Mouse (Mus musculus): Measurements from ENCODE around the gene Impg1. TPM values are rescaled to one million over a fixed set of nuclear protein-coding genes. Genes with fewer than 3 reads are reported as not detected.

Impg1 gene
- polyA plus RNA-seq, 1 experiment from 2014 or later, result not detected

DNA sequence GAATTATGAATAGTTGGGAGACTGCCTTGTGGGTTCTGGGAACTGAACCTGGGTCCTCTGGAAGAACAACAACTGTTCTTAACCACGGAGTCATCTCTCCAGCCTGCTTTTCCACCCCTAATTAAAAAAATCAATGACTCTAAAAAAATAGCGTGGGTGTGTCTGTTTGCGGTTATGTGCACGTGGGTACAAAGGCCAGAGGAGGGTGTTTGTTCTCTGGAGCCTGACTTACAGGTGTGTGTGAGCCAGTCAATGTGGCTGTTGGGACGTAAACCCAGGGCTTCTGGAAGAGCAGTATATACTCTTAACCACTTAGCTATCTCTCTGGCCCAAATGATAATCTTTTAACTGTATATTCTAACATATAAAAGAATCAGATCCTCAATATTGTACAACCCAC lies 151.7 kb downstream of the Impg1 start:
- 75% methylated on average over 5 of the region's 5 CpGs for WGBS
- Histone ChIP-seq H3K27me3 (ENCODE audit: control insufficient read depth, insufficient read depth, low read length) (no peaks in the 10 kb centered on the region), H3K4me2 (ENCODE audit: low read depth, severe bottlenecking) (no peak overlapping the region), H3K9me3 (ENCODE audit: control insufficient read depth, low read length) (no peaks in the 10 kb centered on the region), H3K9ac (ENCODE audit: low read length) (no peak overlapping the region), H3K36me3 (ENCODE audit: control insufficient read depth, insufficient read depth, low read length) (no peaks in the 10 kb centered on the region), H3K27ac (replicated peaks; ENCODE audit: low read depth, low read length) (no peak overlapping the region), H3K4me3 (ENCODE audit: low read depth, low read length) (no peak overlapping the region), H3K4me1 (ENCODE audit: control insufficient read depth, insufficient read depth, low read length) (no peaks in the 10 kb centered on the region)
- ATAC-seq (ENCODE audit: insufficient number of reproducible peaks, low FRiP score, low TSS enrichment, low read depth) (no peak), DNase-seq (ENCODE audit: low spot score) (no peak)

DNA sequence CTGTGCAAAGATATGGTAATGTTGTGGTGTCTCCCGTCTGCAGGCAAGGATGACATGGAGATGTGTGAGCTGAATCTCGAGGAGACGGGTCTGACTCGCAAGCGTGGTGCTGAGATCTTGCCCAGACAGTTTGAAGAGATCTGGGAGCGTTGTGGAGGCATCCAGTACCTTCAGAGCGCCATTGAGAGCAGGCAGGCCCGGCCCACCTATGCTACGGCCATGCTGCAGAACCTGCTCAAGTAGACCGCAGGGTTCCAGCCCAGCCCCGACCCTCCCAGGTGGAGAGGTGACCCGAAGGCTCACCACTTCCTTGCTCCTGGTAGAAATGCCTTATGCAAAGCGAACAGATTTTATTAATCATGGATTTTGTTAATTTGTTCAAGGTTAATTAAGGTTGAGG lies 157.7 kb downstream of the Impg1 start:
- Histone ChIP-seq H3K4me2 (ENCODE audit: low read depth, severe bottlenecking) (no peak overlapping the region), H3K27ac (replicated peaks; ENCODE audit: low read depth, low read length) (no peak overlapping the region), H3K36me3 (ENCODE audit: control insufficient read depth, insufficient read depth, low read length) (no peaks in the 10 kb centered on the region), H3K27me3 (ENCODE audit: control insufficient read depth, insufficient read depth, low read length) (no peaks in the 10 kb centered on the region), H3K4me3 (ENCODE audit: low read depth, low read length) (no peak overlapping the region), H3K9ac (ENCODE audit: low read length) (no peak overlapping the region), H3K9me3 (ENCODE audit: control insufficient read depth, low read length) (no peaks in the 10 kb centered on the region), H3K4me1 (ENCODE audit: control insufficient read depth, insufficient read depth, low read length) (no peaks in the 10 kb centered on the region)
- no peak for DNase-seq (ENCODE audit: low spot score)
- ATAC-seq (ENCODE audit: insufficient number of reproducible peaks, low FRiP score, low TSS enrichment, low read depth), result no peak
- 84% methylated on average over 13 of the region's 13 CpGs for WGBS

DNA sequence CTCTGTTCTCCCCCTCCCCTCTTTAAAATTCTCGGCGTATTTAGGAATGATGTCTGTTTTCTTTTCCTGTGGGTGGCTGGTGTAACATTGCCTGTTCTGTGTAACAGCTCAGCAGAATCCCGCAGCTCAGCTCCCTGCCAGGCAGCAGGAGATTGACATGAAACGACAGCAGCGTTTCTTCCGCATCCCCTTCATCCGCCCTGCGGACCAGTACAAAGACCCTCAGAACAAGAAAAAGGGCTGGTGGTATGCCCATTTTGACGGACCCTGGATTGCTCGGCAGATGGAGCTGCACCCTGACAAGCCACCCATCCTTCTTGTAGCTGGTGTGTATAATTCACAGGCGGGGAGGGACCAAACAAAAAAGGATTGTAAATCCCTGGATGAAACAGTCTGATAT lies 158.4 kb downstream of the Impg1 start:
- H3K4me3 ChIP-seq (ENCODE audit: low read depth, low read length), result no peak overlapping the region
- H3K4me1 ChIP-seq (ENCODE audit: control insufficient read depth, insufficient read depth, low read length), result no peaks in the 10 kb centered on the region
- H3K9ac ChIP-seq (ENCODE audit: low read length), result no peak overlapping the region
- DNase-seq (ENCODE audit: low spot score) (no peak), ATAC-seq (ENCODE audit: insufficient number of reproducible peaks, low FRiP score, low TSS enrichment, low read depth) (no peak)
- H3K27me3 ChIP-seq (ENCODE audit: control insufficient read depth, insufficient read depth, low read length), result no peaks in the 10 kb centered on the region
- no peak overlapping the region for H3K4me2 ChIP-seq (ENCODE audit: low read depth, severe bottlenecking)
- WGBS, result 77% methylated on average over 11 of the region's 11 CpGs
- H3K27ac ChIP-seq (replicated peaks; ENCODE audit: low read depth, low read length), result no peak overlapping the region
- H3K36me3 ChIP-seq (ENCODE audit: control insufficient read depth, insufficient read depth, low read length), result no peaks in the 10 kb centered on the region
- no peaks in the 10 kb centered on the region for H3K9me3 ChIP-seq (ENCODE audit: control insufficient read depth, low read length)

DNA sequence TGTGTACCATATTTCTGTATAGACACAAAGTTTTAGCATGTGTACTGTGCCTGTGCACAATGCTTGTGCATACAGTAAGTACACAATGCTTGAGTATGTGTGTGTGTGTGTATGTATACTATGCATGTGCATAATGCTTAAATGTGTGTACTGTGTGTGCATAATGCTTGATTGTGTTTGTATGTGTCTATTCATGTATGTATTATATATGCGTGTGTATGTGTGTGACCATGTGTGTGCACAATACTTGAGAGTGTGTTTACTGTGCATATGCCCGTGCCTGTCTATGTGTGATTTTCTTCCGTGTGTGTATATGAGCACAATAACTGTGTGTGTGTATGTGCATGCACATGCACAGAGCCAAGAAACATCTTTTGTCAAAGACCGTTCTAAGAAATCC lies 158.9 kb downstream of the Impg1 start:
- H3K27ac ChIP-seq (replicated peaks; ENCODE audit: low read depth, low read length), result no peak overlapping the region
- no peaks in the 10 kb centered on the region for H3K27me3 ChIP-seq (ENCODE audit: control insufficient read depth, insufficient read depth, low read length)
- DNase-seq (ENCODE audit: low spot score), result no peak
- WGBS, result 93% methylated on average over 4 of the region's 4 CpGs
- no peak overlapping the region for H3K4me3 ChIP-seq (ENCODE audit: low read depth, low read length)
- no peak overlapping the region for H3K9ac ChIP-seq (ENCODE audit: low read length)
- no peaks in the 10 kb centered on the region for H3K9me3 ChIP-seq (ENCODE audit: control insufficient read depth, low read length)
- H3K4me1 ChIP-seq (ENCODE audit: control insufficient read depth, insufficient read depth, low read length), result no peaks in the 10 kb centered on the region
- H3K36me3 ChIP-seq (ENCODE audit: control insufficient read depth, insufficient read depth, low read length), result no peaks in the 10 kb centered on the region
- ATAC-seq (ENCODE audit: insufficient number of reproducible peaks, low FRiP score, low TSS enrichment, low read depth), result 0 out of 2 replicates have a peak, but pooled peaks have one; percentile 9
- H3K4me2 ChIP-seq (ENCODE audit: low read depth, severe bottlenecking), result no peak overlapping the region

DNA sequence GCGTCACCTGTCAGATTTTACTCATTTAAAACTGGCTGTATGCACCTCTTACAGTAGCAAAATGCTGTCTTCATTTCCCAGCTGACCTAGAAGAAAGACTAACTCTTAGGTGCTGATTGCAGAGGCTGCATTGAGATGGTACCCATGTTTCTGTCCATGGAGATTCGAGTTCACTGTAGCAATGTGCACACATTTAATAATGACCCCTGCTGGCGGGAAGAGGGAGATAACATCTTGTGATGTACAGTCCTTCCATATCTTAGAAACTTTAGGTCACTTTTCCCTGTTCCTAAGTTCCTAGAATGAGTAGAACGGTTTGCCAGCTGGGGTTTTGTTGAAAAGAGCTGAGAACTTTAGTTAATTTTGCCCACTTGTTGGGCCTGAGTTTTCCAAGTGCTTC lies 161.8 kb downstream of the Impg1 start:
- Histone ChIP-seq H3K4me1 (ENCODE audit: control insufficient read depth, insufficient read depth, low read length) (no peaks in the 10 kb centered on the region), H3K4me2 (ENCODE audit: low read depth, severe bottlenecking) (no peak overlapping the region), H3K4me3 (ENCODE audit: low read depth, low read length) (no peak overlapping the region), H3K9me3 (ENCODE audit: control insufficient read depth, low read length) (no peaks in the 10 kb centered on the region), H3K36me3 (ENCODE audit: control insufficient read depth, insufficient read depth, low read length) (no peaks in the 10 kb centered on the region), H3K9ac (ENCODE audit: low read length) (no peak overlapping the region), H3K27me3 (ENCODE audit: control insufficient read depth, insufficient read depth, low read length) (no peaks in the 10 kb centered on the region), H3K27ac (replicated peaks; ENCODE audit: low read depth, low read length) (no peak overlapping the region)
- whole genome bisulfite sequencing, result 81% methylated on average over 4 of the region's 4 CpGs
- DNase-seq (ENCODE audit: low spot score) (no peak), ATAC-seq (ENCODE audit: insufficient number of reproducible peaks, low FRiP score, low TSS enrichment, low read depth) (no peak)

DNA sequence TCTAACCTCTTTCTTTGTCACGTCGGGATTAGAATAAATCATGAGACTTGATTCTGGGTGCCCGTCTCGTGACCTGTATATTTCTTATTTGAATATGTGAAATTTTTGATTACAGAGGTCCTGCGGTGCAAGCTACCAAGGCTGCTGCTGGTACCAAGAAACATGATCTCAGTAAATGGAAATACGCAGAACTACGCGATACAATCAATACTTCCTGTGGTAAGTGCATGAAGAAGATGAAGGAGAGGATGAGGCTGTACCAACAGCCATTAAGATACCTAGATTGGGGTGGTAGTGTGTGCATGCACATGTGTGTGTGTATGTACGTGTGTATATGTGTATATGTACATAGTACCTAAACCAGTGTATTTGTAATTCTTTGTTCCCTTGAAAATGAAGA lies 166.2 kb downstream of the Impg1 start:
- 92% methylated on average over 9 of the region's 9 CpGs for WGBS
- H3K9me3 ChIP-seq (ENCODE audit: control insufficient read depth, low read length), result no peaks in the 10 kb centered on the region
- no peak for ATAC-seq (ENCODE audit: insufficient number of reproducible peaks, low FRiP score, low TSS enrichment, low read depth)
- no peak overlapping the region for H3K4me2 ChIP-seq (ENCODE audit: low read depth, severe bottlenecking)
- H3K36me3 ChIP-seq (ENCODE audit: control insufficient read depth, insufficient read depth, low read length), result no peaks in the 10 kb centered on the region
- H3K9ac ChIP-seq (ENCODE audit: low read length), result no peak overlapping the region
- no peak overlapping the region for H3K27ac ChIP-seq (replicated peaks; ENCODE audit: low read depth, low read length)
- H3K4me1 ChIP-seq (ENCODE audit: control insufficient read depth, insufficient read depth, low read length), result no peaks in the 10 kb centered on the region
- no peak overlapping the region for H3K4me3 ChIP-seq (ENCODE audit: low read depth, low read length)
- DNase-seq (ENCODE audit: low spot score), result no peak
- H3K27me3 ChIP-seq (ENCODE audit: control insufficient read depth, insufficient read depth, low read length), result no peaks in the 10 kb centered on the region

DNA sequence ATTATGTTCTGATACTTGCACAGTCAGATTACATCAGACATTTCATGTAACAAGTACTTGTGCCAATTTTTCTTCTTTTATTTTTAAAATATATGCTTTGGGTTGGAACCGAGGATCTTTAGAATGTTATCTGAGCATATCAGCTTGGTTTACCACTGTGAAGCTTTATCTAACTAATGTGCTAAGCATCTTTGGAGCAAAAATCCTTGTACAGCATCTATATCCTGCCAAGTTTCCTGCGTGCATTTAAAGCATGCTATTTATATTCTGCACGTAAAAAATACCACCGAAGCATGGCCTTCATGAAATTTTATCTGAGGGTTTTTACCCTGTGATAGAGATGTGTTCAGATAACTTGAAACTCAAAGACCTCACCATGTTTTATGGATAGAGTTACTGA lies 169.2 kb downstream of the Impg1 start:
- DNase-seq (ENCODE audit: low spot score) (no peak), ATAC-seq (ENCODE audit: insufficient number of reproducible peaks, low FRiP score, low TSS enrichment, low read depth) (no peak)
- H3K4me1 ChIP-seq (ENCODE audit: control insufficient read depth, insufficient read depth, low read length), result no peaks in the 10 kb centered on the region
- WGBS, result 81% methylated on average over 4 of the region's 4 CpGs
- no peak overlapping the region for H3K4me2 ChIP-seq (ENCODE audit: low read depth, severe bottlenecking)
- no peaks in the 10 kb centered on the region for H3K36me3 ChIP-seq (ENCODE audit: control insufficient read depth, insufficient read depth, low read length)
- no peaks in the 10 kb centered on the region for H3K27me3 ChIP-seq (ENCODE audit: control insufficient read depth, insufficient read depth, low read length)
- no peak overlapping the region for H3K9ac ChIP-seq (ENCODE audit: low read length)
- H3K4me3 ChIP-seq (ENCODE audit: low read depth, low read length), result no peak overlapping the region
- H3K9me3 ChIP-seq (ENCODE audit: control insufficient read depth, low read length), result no peaks in the 10 kb centered on the region
- H3K27ac ChIP-seq (replicated peaks; ENCODE audit: low read depth, low read length), result no peak overlapping the region

DNA sequence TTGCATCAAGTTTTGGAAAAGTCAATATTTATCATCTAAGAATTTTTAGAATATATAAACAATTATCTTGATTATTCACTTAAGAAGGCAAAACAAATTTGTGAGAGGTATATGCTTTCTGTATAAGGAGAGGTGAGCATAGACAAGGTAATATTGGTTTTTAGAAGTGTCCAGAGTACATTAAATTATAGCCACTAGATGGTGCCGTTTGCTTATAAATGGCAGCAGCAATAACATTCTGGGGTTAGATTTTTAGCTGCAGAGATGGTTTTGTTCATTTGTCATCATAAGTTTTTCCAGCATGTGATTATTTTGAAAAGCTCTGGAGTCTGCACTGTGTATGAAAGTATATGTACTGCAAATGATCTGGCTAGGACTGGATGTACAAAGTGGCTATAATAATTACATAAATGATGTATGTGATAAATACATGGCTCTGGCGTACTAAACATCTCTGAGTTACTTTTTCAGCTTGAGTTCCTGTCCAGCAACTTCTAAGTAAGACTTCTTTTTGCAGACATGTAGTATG lies 172.2 kb downstream of the Impg1 start:
- H3K27me3 ChIP-seq (ENCODE audit: control insufficient read depth, insufficient read depth, low read length), result no peaks in the 10 kb centered on the region
- no peaks in the 10 kb centered on the region for H3K4me1 ChIP-seq (ENCODE audit: control insufficient read depth, insufficient read depth, low read length)
- H3K9ac ChIP-seq (ENCODE audit: low read length), result no peak overlapping the region
- H3K27ac ChIP-seq (replicated peaks; ENCODE audit: low read depth, low read length), result no peak overlapping the region
- DNase-seq (ENCODE audit: low spot score), result no peak
- no peak for ATAC-seq (ENCODE audit: insufficient number of reproducible peaks, low FRiP score, low TSS enrichment, low read depth)
- WGBS, result 52% methylated on average over 2 of the region's 2 CpGs
- no peaks in the 10 kb centered on the region for H3K9me3 ChIP-seq (ENCODE audit: control insufficient read depth, low read length)
- no peaks in the 10 kb centered on the region for H3K36me3 ChIP-seq (ENCODE audit: control insufficient read depth, insufficient read depth, low read length)
- no peak overlapping the region for H3K4me3 ChIP-seq (ENCODE audit: low read depth, low read length)
- H3K4me2 ChIP-seq (ENCODE audit: low read depth, severe bottlenecking), result no peak overlapping the region

DNA sequence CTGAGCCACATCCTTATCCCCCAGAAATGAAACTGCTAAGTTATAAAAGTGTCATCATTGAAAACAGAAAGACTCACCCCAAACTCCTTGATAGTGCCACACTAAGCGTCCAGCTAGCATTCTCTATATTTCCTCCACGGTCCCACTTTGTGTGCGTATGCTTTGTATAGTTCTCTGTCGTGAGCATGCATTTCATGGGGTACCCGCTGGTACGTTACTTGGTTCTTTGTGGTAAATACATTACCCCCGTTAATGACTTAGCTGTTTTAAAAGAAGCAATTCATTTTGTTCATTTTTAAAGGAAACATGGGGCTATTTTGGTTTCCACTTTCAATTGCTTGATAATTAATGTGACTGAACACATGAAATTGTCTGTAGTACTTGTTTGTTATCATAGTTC lies 178.4 kb downstream of the Impg1 start:
- no peak overlapping the region for H3K4me2 ChIP-seq (ENCODE audit: low read depth, severe bottlenecking)
- no peak overlapping the region for H3K9ac ChIP-seq (ENCODE audit: low read length)
- ATAC-seq (ENCODE audit: insufficient number of reproducible peaks, low FRiP score, low TSS enrichment, low read depth), result no peak
- no peak overlapping the region for H3K27ac ChIP-seq (replicated peaks; ENCODE audit: low read depth, low read length)
- no peaks in the 10 kb centered on the region for H3K4me1 ChIP-seq (ENCODE audit: control insufficient read depth, insufficient read depth, low read length)
- no peaks in the 10 kb centered on the region for H3K36me3 ChIP-seq (ENCODE audit: control insufficient read depth, insufficient read depth, low read length)
- DNase-seq (ENCODE audit: low spot score), result no peak
- no peaks in the 10 kb centered on the region for H3K27me3 ChIP-seq (ENCODE audit: control insufficient read depth, insufficient read depth, low read length)
- no peak overlapping the region for H3K4me3 ChIP-seq (ENCODE audit: low read depth, low read length)
- 89% methylated on average over 7 of the region's 7 CpGs for WGBS
- no peaks in the 10 kb centered on the region for H3K9me3 ChIP-seq (ENCODE audit: control insufficient read depth, low read length)
